8 mouse cellular contexts compared by ENCODE assay signal in genomic region chr6:24530711-24531420, GRCm38 (mm10). TPM values are rescaled to one million over a fixed set of nuclear protein-coding genes. Genes with fewer than 3 reads are reported as not detected.
DNase-seq lines count a peak whose midpoint lies in the region; ATAC-seq and TF ChIP-seq lines count a peak whose summit lies in the region.

No protein-coding gene starts in this region.

- peaks cover 5% of the 10 kb centered on the region; the same call in 1 of the 2 replicates for H3K4me1 ChIP-seq in limb, embryonic 11.5 days (ENCODE audit: control insufficient read depth, insufficient read depth, low read length)
- peaks cover 12% of the 10 kb centered on the region for H3K4me1 ChIP-seq in limb, embryonic 10.5 days
- peaks cover 23% of the 10 kb centered on the region for H3K4me1 ChIP-seq in embryonic facial prominence, embryonic 15.5 days
- peaks cover 8% of the 10 kb centered on the region; the same call in 1 of the 2 replicates for H3K4me1 ChIP-seq in hindbrain, postnatal 0 days (ENCODE audit: insufficient read depth, low read length)
- H3K4me1 ChIP-seq in neural tube, embryonic 15.5 days, result peaks cover 17% of the 10 kb centered on the region

- no peak for DNase-seq in limb, embryonic 11.5 days (ENCODE audit: low spot score)
- no peak for DNase-seq in limb, embryonic 10.5 days (ENCODE audit: low spot score)
- no peak for DNase-seq in hindbrain, postnatal 0 days (ENCODE audit: low spot score)
- no peak for DNase-seq in ovary, adult 18-20 months (ENCODE audit: low spot score)
- no peak for DNase-seq in layer of hippocampus, postnatal 36 days
- no peak for DNase-seq in embryo, embryonic 10 days (ENCODE audit: low spot score)

- no peak overlapping the region for H3K4me3 ChIP-seq in limb, embryonic 11.5 days (ENCODE audit: low read depth, low read length)
- H3K4me3 ChIP-seq in limb, embryonic 10.5 days, result no peak overlapping the region
- peak overlapping the region; percentile 19 for H3K4me3 ChIP-seq in embryonic facial prominence, embryonic 15.5 days (replicated peaks)
- peak overlapping the region; percentile 10; the same call in 1 of the 2 replicates for H3K4me3 ChIP-seq in hindbrain, postnatal 0 days (ENCODE audit: low read length)
- no peak overlapping the region; the same call in 1 of the 2 replicates for H3K4me3 ChIP-seq in neural tube, embryonic 15.5 days (replicated peaks)

- no peak overlapping the region for H3K9ac ChIP-seq in limb, embryonic 11.5 days (ENCODE audit: low read length)
- H3K9ac ChIP-seq in embryonic facial prominence, embryonic 15.5 days, result no peak overlapping the region
- no peak overlapping the region for H3K9ac ChIP-seq in hindbrain, postnatal 0 days (replicated peaks; ENCODE audit: low read length)
- peak overlapping the region; percentile 12; the same call in 1 of the 2 replicates for H3K9ac ChIP-seq in neural tube, embryonic 15.5 days (replicated peaks)

- no peaks in the 10 kb centered on the region for H3K27me3 ChIP-seq in limb, embryonic 11.5 days (ENCODE audit: control insufficient read depth, insufficient read depth, low read length)
- no peaks in the 10 kb centered on the region for H3K27me3 ChIP-seq in limb, embryonic 10.5 days (ENCODE audit: low read depth, poor library complexity, severe bottlenecking)
- no peaks in the 10 kb centered on the region for H3K27me3 ChIP-seq in embryonic facial prominence, embryonic 15.5 days
- no peaks in the 10 kb centered on the region for H3K27me3 ChIP-seq in hindbrain, postnatal 0 days (ENCODE audit: insufficient read depth, low read length)
- no peaks in the 10 kb centered on the region for H3K27me3 ChIP-seq in neural tube, embryonic 15.5 days (replicated peaks)

- ATAC-seq in limb, embryonic 11.5 days (ENCODE audit: insufficient number of reproducible peaks, low FRiP score, low TSS enrichment, low read depth), result no peak
- no peak for ATAC-seq in embryonic facial prominence, embryonic 15.5 days (ENCODE audit: insufficient number of reproducible peaks, low FRiP score, low TSS enrichment, low read depth)
- ATAC-seq in hindbrain, postnatal 0 days, result no peak
- ATAC-seq in neural tube, embryonic 15.5 days (ENCODE audit: low FRiP score), result no peak

- H3K9me3 ChIP-seq in limb, embryonic 11.5 days (ENCODE audit: control insufficient read depth, low read length), result no peaks in the 10 kb centered on the region
- H3K9me3 ChIP-seq in limb, embryonic 10.5 days (replicated peaks), result no peaks in the 10 kb centered on the region
- H3K9me3 ChIP-seq in embryonic facial prominence, embryonic 15.5 days (replicated peaks), result no peaks in the 10 kb centered on the region
- no peaks in the 10 kb centered on the region for H3K9me3 ChIP-seq in hindbrain, postnatal 0 days (ENCODE audit: low read length)
- H3K9me3 ChIP-seq in neural tube, embryonic 15.5 days (replicated peaks), result no peaks in the 10 kb centered on the region

- no peaks in the 10 kb centered on the region for H3K36me3 ChIP-seq in limb, embryonic 11.5 days (ENCODE audit: control insufficient read depth, insufficient read depth, low read length)
- H3K36me3 ChIP-seq in limb, embryonic 10.5 days, result no peaks in the 10 kb centered on the region
- H3K36me3 ChIP-seq in embryonic facial prominence, embryonic 15.5 days, result no peaks in the 10 kb centered on the region
- no peaks in the 10 kb centered on the region for H3K36me3 ChIP-seq in hindbrain, postnatal 0 days (ENCODE audit: insufficient read depth, low read length)
- no peaks in the 10 kb centered on the region for H3K36me3 ChIP-seq in neural tube, embryonic 15.5 days

- H3K27ac ChIP-seq in limb, embryonic 11.5 days (replicated peaks; ENCODE audit: low read depth, low read length), result no peak overlapping the region
- no peak overlapping the region for H3K27ac ChIP-seq in limb, embryonic 10.5 days
- no peak overlapping the region for H3K27ac ChIP-seq in embryonic facial prominence, embryonic 15.5 days (replicated peaks)
- no peak overlapping the region for H3K27ac ChIP-seq in hindbrain, postnatal 0 days
- H3K27ac ChIP-seq in neural tube, embryonic 15.5 days (replicated peaks), result no peak overlapping the region

- H3K4me2 ChIP-seq in limb, embryonic 11.5 days (ENCODE audit: low read depth, severe bottlenecking), result 0 out of 2 replicates have a peak overlapping the region, but pooled peaks have one; percentile 7
- peak overlapping the region; percentile 43 for H3K4me2 ChIP-seq in embryonic facial prominence, embryonic 15.5 days (replicated peaks)
- peak overlapping the region; percentile 46 for H3K4me2 ChIP-seq in hindbrain, postnatal 0 days (ENCODE audit: low read depth, low read length)
- peak overlapping the region; percentile 46 for H3K4me2 ChIP-seq in neural tube, embryonic 15.5 days

- no peak for TF ChIP-seq CTCF in hindbrain, postnatal 0 days (IDR thresholded peaks at IDR 0.05; ENCODE audit: low read depth)

- WGBS in limb, embryonic 11.5 days, result 58% methylated on average over 11 of the region's 11 CpGs
- 63% methylated on average over 11 of the region's 11 CpGs for WGBS in limb, embryonic 10.5 days
- WGBS in embryonic facial prominence, embryonic 15.5 days, result 22% methylated on average over 11 of the region's 11 CpGs
- WGBS in hindbrain, postnatal 0 days, result 39% methylated on average over 11 of the region's 11 CpGs
- 61% methylated on average over 11 of the region's 11 CpGs for WGBS in neural tube, embryonic 15.5 days

RNA-seq across cellular contexts. Expression of gene Asb15, which starts 2.9 kb away (rescaled TPM):
- polyA plus RNA-seq in limb, embryonic 11.5 days (2014; fragmentation: Nextera tagmentation; extraction: Ambion mirVana), result not detected in 2 replicates
- polyA plus RNA-seq in limb, embryonic 10.5 days (2016; fragmentation: Nextera tagmentation; extraction: Ambion mirVana), result not detected in 2 replicates
- not detected in 2 replicates for polyA plus RNA-seq in embryonic facial prominence, embryonic 15.5 days (2015; fragmentation: Nextera tagmentation; extraction: Ambion mirVana)
- total RNA-seq in hindbrain, postnatal 0 days (2014; rRNA removed), result 0.11 and 0.31 TPM in 2 replicates
- 0.11 and 0.24 TPM in 2 replicates for polyA plus RNA-seq in hindbrain, postnatal 0 days (2015; fragmentation: Nextera tagmentation; extraction: Ambion mirVana)
- polyA plus RNA-seq in neural tube, embryonic 15.5 days (2015; fragmentation: Nextera tagmentation; extraction: Ambion mirVana), result not detected in 2 replicates
- not detected for total RNA-seq in layer of hippocampus, postnatal 36 days (2021)

RNA-seq across cellular contexts. Expression of gene Ndufa5, which starts 3.1 kb away (rescaled TPM):
- polyA plus RNA-seq in limb, embryonic 11.5 days (2014; fragmentation: Nextera tagmentation; extraction: Ambion mirVana), result 281 and 290 TPM in 2 replicates
- 267 TPM in 2 replicates for polyA plus RNA-seq in limb, embryonic 10.5 days (2016; fragmentation: Nextera tagmentation; extraction: Ambion mirVana)
- 298 and 308 TPM in 2 replicates for polyA plus RNA-seq in embryonic facial prominence, embryonic 15.5 days (2015; fragmentation: Nextera tagmentation; extraction: Ambion mirVana)
- 17.1 and 24.3 TPM in 2 replicates for total RNA-seq in hindbrain, postnatal 0 days (2014; rRNA removed)
- polyA plus RNA-seq in hindbrain, postnatal 0 days (2015; fragmentation: Nextera tagmentation; extraction: Ambion mirVana), result 596 and 598 TPM in 2 replicates
- polyA plus RNA-seq in neural tube, embryonic 15.5 days (2015; fragmentation: Nextera tagmentation; extraction: Ambion mirVana), result 456 and 542 TPM in 2 replicates
- total RNA-seq in layer of hippocampus, postnatal 36 days (2021), result 100 to 1,000 TPM; 293 to 303 TPM

RNA-seq across cellular contexts. Expression of gene Iqub, which starts 16.0 kb away (rescaled TPM):
- polyA plus RNA-seq in limb, embryonic 11.5 days (2014; fragmentation: Nextera tagmentation; extraction: Ambion mirVana), result 0.04 TPM in 1 of 2 replicates, not detected in the other
- 0.08 TPM in 1 of 2 replicates, not detected in the other for polyA plus RNA-seq in limb, embryonic 10.5 days (2016; fragmentation: Nextera tagmentation; extraction: Ambion mirVana)
- 1.7 and 4.2 TPM in 2 replicates for polyA plus RNA-seq in embryonic facial prominence, embryonic 15.5 days (2015; fragmentation: Nextera tagmentation; extraction: Ambion mirVana)
- 1.5 and 1.7 TPM in 2 replicates for total RNA-seq in hindbrain, postnatal 0 days (2014; rRNA removed)
- 1.5 and 2.0 TPM in 2 replicates for polyA plus RNA-seq in hindbrain, postnatal 0 days (2015; fragmentation: Nextera tagmentation; extraction: Ambion mirVana)
- 1.3 TPM in 2 replicates for polyA plus RNA-seq in neural tube, embryonic 15.5 days (2015; fragmentation: Nextera tagmentation; extraction: Ambion mirVana)
- 1 to 10 TPM; 2.2 to 2.5 TPM for total RNA-seq in layer of hippocampus, postnatal 36 days (2021)

Comparison
In these comparisons a context has a peak if more than half of its experiments do, and no peak if none do; other contexts are left out.
1. H3K4me3 ChIP-seq: peak in embryonic facial prominence, embryonic 15.5 days (single experiment) and hindbrain, postnatal 0 days (single experiment); none in limb, embryonic 11.5 days (single experiment), limb, embryonic 10.5 days (single experiment) and neural tube, embryonic 15.5 days (single experiment).
2. Peak in every context shown above with its lines, with median percentiles within 50 percentile points of each other: H3K4me2 ChIP-seq.